Mouse (Mus musculus) heart, adult 2 months (tissue): ENCODE data around the gene Parp12.

Source experiments
- EP300 ChIP-seq: fragments of 200-500 bp; IDR thresholded peaks from 2 replicates; pipeline ENCODE4 v1.6.1; 2011; ENCODE audit warnings: low read depth, low read length, control low read depth; ENCODE audit not compliant: insufficient read depth
- POLR2A ChIP-seq: fragments of 200-500 bp; IDR thresholded peaks from 2 replicates; pipeline ENCODE4 v1.6.1; 2011; ENCODE audit warnings: mild to moderate bottlenecking, low read depth, low read length, control low read depth; ENCODE audit not compliant: insufficient read depth

DNA sequence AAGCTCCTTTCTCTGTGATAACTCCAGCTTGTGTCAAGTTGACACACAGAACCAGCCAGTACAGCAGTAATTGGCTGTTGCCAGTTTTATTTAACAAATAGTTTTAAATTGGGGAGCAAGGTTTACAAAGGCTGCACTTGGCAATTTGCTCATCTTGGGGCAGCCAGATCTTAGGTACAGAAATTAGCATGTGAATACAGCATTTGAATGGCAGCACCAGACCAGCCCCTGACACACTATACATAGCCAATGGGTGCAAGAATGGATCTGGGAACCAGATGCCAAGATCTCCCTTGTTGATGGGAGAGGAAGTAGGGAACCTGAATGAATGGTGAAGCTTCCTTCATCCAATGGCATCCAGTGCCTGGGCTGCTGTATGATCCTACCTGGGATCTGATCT, 44.0 kb downstream of the Parp12 start:
- TF ChIP-seq POLR2A (no peak), EP300 (no peak)
